Mouse (Mus musculus) heart, adult 2 months (tissue): ENCODE results near the gene Pofut2. TPM values are rescaled to one million over a fixed set of nuclear protein-coding genes. Genes with fewer than 3 reads are reported as not detected.
A peak's percentile ranks its signal among the peaks of the same experiment; 100 is the strongest.

Experiments
- DNase-seq, 2 experiments: peaks; one replicate each; pipeline ENCODE4 v3.0.0; 2021
- H3K27ac ChIP-seq: fragments of 200-600 bp; 2 replicates; pipeline ENCODE4 v1.8.1; 2022
- H3K27me3 ChIP-seq: fragments of 200-500 bp; 2 replicates; pipeline ENCODE4 v1.6.1; 2012; ENCODE audit warnings: mild to moderate bottlenecking, low read length, inconsistent platforms, mixed read lengths; ENCODE audit not compliant: control insufficient read depth, insufficient read depth
- H3K36me3 ChIP-seq: fragments of 200-500 bp; 2 replicates; pipeline ENCODE4 v1.6.1; 2012; ENCODE audit warnings: low read length, inconsistent platforms; ENCODE audit not compliant: control insufficient read depth, insufficient read depth
- H3K4me1 ChIP-seq: fragments of 200-500 bp; 2 replicates; pipeline ENCODE4 v1.6.1; 2011; ENCODE audit warnings: low read length; ENCODE audit not compliant: control insufficient read depth, insufficient read depth
- H3K4me3 ChIP-seq: fragments of 200-600 bp; 2 replicates; pipeline ENCODE4 v1.8.1; 2022
- H3K79me2 ChIP-seq: fragments of 200-500 bp; replicated peaks from 2 replicates; pipeline ENCODE4 v1.6.1; 2012; ENCODE audit warnings: mild to moderate bottlenecking, inconsistent platforms, low read length, moderate library complexity, mixed read lengths; ENCODE audit not compliant: control insufficient read depth, insufficient read depth
- H3K9ac ChIP-seq: fragments of 200-500 bp; 2 replicates; pipeline ENCODE4 v1.6.1; 2012; ENCODE audit warnings: low read depth, mild to moderate bottlenecking, control low read depth, inconsistent platforms, low read length, mixed read lengths
- CTCF ChIP-seq: fragments of 200-600 bp; IDR thresholded peaks from 2 replicates; pipeline ENCODE4 v1.8.1; 2022; ENCODE audit warnings: antibody characterized with exemption, mild to moderate bottlenecking, moderate library complexity
- EP300 ChIP-seq: fragments of 200-500 bp; IDR thresholded peaks from 2 replicates; pipeline ENCODE4 v1.6.1; 2011; ENCODE audit warnings: low read depth, low read length, control low read depth; ENCODE audit not compliant: insufficient read depth
- POLR2A ChIP-seq: fragments of 200-500 bp; IDR thresholded peaks from 2 replicates; pipeline ENCODE4 v1.6.1; 2011; ENCODE audit warnings: mild to moderate bottlenecking, low read depth, low read length, control low read depth; ENCODE audit not compliant: insufficient read depth
- WGBS: fragments of 180-500 bp; shearing (Covaris S2); methylation state at CpG from one replicate; pipeline ENCODE4 v1.1.7; 2018; 5-methylcytosine and 5-hydroxymethylcytosine counted together
- intact Hi-C: fragments of 180-260 bp; cut with DNase I; formaldehyde crosslinking; loops from one replicate; pipeline ENCODE4 v1.15.1; 2025
- long read RNA-seq: library from polyadenylated mRNA; stranded (forward); transcript quantifications from one replicate; pipeline ENCODE4 v2.0.0, GENCODE M21; 2021
- polyA plus RNA-seq: library from polyadenylated mRNA; depleted of rRNA; stranded (reverse); fragments of >200 nt; gene quantifications from 2 replicates; pipeline ENCODE4 v1.2.3, GENCODE M21; 2012; rRNA removed
- total RNA-seq, 2 experiments: library from RNA; stranded (reverse); gene quantifications; 2 replicates each; pipeline ENCODE4 v1.2.3; 2021

The Pofut2 gene
- total RNA-seq = 10 to 100 TPM; 39.6 to 44.0 TPM
- 55.5 and 58.5 TPM in 2 replicates for polyA plus RNA-seq
- long read RNA-seq, transcript Pofut2-201 (9 exons, 2,290 nt) = major isoform, 44 of 54 reads
- long read RNA-seq, partial matches to known transcripts = 6 of 54 reads
- long read RNA-seq, other reads (novel, unspliced or antisense) = 4 of 54 reads

GRCm38 (mm10) chr10:77258704-77259621 is at the start of gene Pofut2:
TSS of gene Pofut2 (plus strand) at chr10:77259218.
- Histone ChIP-seq H3K27ac (peak within 1 kb of the TSS; percentile 80), H3K36me3 (no peaks in the 10 kb centered on the region), H3K9ac (peak within 1 kb of the TSS; percentile 86), H3K4me3 (peak within 1 kb of the TSS; percentile 70), H3K4me1 (peaks cover 2% of the 10 kb centered on the region; the same call in 1 of the 2 replicates), H3K27me3 (no peaks in the 10 kb centered on the region), H3K79me2 (no peaks in the 10 kb centered on the region)
- DNase-seq = peak; percentile 94 to 96
- intact Hi-C loops = no loop called here
- WGBS = under 1% methylated on average over 81 of the region's 81 CpGs
- TF ChIP-seq CTCF (peak; percentile 36), EP300 (0 out of 2 replicates have a peak, but pooled peaks have one; percentile 54), POLR2A (peak; percentile 87)

- H3K9ac ChIP-seq = no peak overlapping the region
- no peak for TF ChIP-seq EP300
- TF ChIP-seq CTCF = no peak
- TF ChIP-seq POLR2A = no peak
- no peak for DNase-seq
- H3K36me3 ChIP-seq = no peaks in the 10 kb centered on the region
- H3K4me3 ChIP-seq = no peak overlapping the region
- no peaks in the 10 kb centered on the region for H3K27me3 ChIP-seq
- H3K4me1 ChIP-seq = peaks cover 24% of the 10 kb centered on the region
- H3K79me2 ChIP-seq = no peaks in the 10 kb centered on the region
- intact Hi-C loops = no loop called here
- 61% methylated on average over 5 of the region's 5 CpGs for WGBS
- H3K27ac ChIP-seq = no peak overlapping the region
Measured at GRCm38 (mm10) chr10:77209261-77209660, 49.8 kb upstream of the Pofut2 start.

GRCm38 (mm10) chr10:77210666-77211065 is 48.4 kb upstream of the Pofut2 start:
- peak overlapping the region; percentile 64 for H3K27ac ChIP-seq
- 90% methylated on average over 3 of the region's 3 CpGs for WGBS
- no peak overlapping the region for H3K4me3 ChIP-seq
- no peak for DNase-seq
- no peak overlapping the region for H3K9ac ChIP-seq
- no peaks in the 10 kb centered on the region for H3K36me3 ChIP-seq
- H3K4me1 ChIP-seq = peaks cover 29% of the 10 kb centered on the region
- no peaks in the 10 kb centered on the region for H3K79me2 ChIP-seq
- TF ChIP-seq CTCF (no peak), POLR2A (no peak), EP300 (no peak)
- no peaks in the 10 kb centered on the region for H3K27me3 ChIP-seq
- intact Hi-C loops = loop anchor here (5.0 kb wide), 1 partner anchor 42 kb away; no protein-coding TSS in a partner anchor

GRCm38 (mm10) chr10:77211116-77211570 is 47.9 kb upstream of the Pofut2 start:
- no peak overlapping the region for H3K9ac ChIP-seq
- DNase-seq = peak; percentile 75 to 82
- WGBS = 32% methylated on average over 11 of the region's 11 CpGs
- peaks cover 31% of the 10 kb centered on the region for H3K4me1 ChIP-seq
- TF ChIP-seq POLR2A (no peak), EP300 (0 out of 2 replicates have a peak, but pooled peaks have one; percentile 10)
- no peaks in the 10 kb centered on the region for H3K27me3 ChIP-seq
- no peaks in the 10 kb centered on the region for H3K79me2 ChIP-seq
- H3K36me3 ChIP-seq = no peaks in the 10 kb centered on the region
- peak overlapping the region; percentile 64 for H3K27ac ChIP-seq
- no peak overlapping the region for H3K4me3 ChIP-seq
- intact Hi-C loops = loop anchor here (5.0 kb wide), 1 partner anchor 41 kb away; no protein-coding TSS in a partner anchor

- H3K27ac ChIP-seq = no peak overlapping the region
- 88% methylated on average over 6 of the region's 6 CpGs for WGBS
Measured at GRCm38 (mm10) chr10:77212354-77213120, 46.5 kb upstream of the Pofut2 start.

More at GRCm38 (mm10) chr10:77212354-77213120, 46.5 kb upstream of the Pofut2 start:
- H3K4me1 ChIP-seq = peaks cover 21% of the 10 kb centered on the region
- no peaks in the 10 kb centered on the region for H3K36me3 ChIP-seq
- H3K27me3 ChIP-seq = no peaks in the 10 kb centered on the region
- no peak overlapping the region for H3K4me3 ChIP-seq
- H3K79me2 ChIP-seq = no peaks in the 10 kb centered on the region
- TF ChIP-seq CTCF (no peak), POLR2A (no peak), EP300 (no peak)
- no peak overlapping the region for H3K9ac ChIP-seq
- intact Hi-C loops = loop anchor here (5.0 kb wide), 1 partner anchor 40 kb away; no protein-coding TSS in a partner anchor
- DNase-seq = no peak
